Mouse (Mus musculus): ENCODE data around the gene Wdr49.

The Wdr49 gene

DNA sequence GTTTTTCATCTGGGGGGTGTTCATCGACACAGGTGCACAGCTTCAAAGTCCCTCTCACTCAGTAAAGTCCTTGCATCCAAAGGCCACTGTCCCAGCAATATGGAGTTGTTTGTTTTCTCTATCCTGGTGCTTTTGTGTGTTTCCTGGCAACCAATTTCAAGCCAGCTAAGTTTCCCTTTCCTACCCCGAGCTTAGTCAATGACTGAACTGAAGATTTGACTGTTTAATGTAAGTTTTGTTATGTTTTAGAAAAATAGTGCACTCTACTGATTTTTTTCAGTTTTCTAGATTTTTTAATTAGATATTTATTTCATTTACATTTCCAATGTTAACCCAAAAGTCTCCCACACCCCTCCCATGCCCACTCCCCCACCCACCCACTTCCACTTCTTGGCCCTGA lies at the start of gene Wdr49:
TSS of gene Wdr49 (minus strand) at position 101 of the 400 bp plus-strand sequence.
- DNase-seq = no peak

DNA sequence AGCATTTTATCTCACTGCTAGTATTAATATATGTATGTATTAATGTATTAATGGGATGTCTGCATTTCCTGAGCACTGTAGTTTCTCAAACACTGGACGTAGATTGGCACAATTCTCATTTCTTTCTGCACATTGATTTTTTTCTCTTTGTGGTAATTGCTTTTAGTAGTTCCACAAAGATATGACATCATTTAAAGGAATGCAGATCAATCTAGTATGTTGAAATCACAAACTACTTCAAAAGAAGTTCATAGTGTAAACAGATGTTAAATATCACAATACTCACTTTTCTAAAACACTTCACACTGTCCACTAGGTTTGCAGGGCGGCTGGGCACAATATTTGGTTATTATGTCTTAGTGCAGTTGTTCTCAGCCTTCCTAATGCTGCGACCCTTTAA lies 49.1 kb upstream of the Wdr49 start:
- no peak for DNase-seq

DNA sequence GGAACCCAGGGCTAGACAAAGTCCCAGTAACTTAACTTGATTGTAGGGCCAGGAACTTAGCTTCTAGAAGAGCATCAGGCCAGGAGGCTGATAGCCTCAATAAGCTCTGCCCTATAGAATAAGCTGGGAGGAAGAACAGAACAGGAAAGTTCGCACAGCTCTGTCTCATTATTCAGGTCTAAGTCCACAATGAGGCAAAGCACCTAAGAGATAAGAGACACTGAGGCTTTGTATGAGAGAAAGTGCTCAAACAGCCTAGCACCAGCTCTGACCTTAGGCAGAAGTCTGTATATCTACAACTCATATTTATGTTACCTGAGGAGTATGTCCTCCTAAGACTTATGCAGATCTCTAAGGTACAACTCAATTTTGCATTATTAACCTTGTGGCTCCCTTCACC lies 40.6 kb upstream of the Wdr49 start:
- DNase-seq = no peak

DNA sequence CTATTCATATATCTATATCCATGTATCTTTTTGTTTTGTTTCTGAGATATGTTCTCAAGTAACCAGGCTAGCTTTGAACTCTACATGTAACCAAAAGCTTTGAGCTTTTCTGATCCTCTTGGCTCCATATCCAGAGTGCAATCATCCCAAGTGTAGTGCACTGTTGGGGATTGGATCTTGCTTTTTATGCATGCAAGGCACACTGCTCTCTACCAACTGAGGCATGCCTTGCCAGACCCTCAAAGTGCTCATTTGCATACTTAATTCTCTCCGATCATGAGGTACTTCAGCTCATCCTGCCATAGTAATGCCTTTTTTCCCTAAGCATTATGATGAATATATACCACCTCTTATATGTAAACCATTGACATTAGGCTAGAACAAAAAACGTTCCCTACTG lies 39.4 kb upstream of the Wdr49 start:
- DNase-seq = no peak

DNA sequence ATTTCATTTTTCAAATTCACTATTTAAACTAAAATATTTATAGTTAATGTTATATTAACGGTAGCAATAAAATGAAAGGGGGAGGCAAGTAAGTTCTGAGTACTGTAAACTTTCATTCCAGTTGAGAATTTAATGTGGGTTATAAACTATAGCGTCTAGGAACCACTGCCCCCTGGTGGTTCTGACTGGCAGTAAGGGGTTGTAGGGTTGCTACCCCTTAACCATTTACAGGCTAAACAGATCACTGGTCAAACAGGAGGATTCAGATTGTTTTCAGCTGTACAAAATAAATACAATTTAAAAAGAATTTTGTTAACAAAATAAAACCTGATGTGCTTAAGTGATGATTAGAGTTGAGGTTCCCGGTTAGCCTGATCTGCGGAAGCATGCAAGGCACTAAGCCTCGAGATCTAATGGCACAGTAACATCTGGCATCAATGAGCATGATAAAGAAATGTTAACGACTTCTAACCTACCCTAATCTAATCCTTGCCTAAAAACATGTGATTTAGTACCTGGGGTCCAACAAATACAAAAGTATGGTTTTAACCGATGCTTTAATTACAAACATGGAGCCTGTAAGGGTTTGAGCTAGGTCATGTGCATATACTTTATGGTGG lies 35.8 kb upstream of the Wdr49 start:
- peak; percentile 39 for DNase-seq

DNA sequence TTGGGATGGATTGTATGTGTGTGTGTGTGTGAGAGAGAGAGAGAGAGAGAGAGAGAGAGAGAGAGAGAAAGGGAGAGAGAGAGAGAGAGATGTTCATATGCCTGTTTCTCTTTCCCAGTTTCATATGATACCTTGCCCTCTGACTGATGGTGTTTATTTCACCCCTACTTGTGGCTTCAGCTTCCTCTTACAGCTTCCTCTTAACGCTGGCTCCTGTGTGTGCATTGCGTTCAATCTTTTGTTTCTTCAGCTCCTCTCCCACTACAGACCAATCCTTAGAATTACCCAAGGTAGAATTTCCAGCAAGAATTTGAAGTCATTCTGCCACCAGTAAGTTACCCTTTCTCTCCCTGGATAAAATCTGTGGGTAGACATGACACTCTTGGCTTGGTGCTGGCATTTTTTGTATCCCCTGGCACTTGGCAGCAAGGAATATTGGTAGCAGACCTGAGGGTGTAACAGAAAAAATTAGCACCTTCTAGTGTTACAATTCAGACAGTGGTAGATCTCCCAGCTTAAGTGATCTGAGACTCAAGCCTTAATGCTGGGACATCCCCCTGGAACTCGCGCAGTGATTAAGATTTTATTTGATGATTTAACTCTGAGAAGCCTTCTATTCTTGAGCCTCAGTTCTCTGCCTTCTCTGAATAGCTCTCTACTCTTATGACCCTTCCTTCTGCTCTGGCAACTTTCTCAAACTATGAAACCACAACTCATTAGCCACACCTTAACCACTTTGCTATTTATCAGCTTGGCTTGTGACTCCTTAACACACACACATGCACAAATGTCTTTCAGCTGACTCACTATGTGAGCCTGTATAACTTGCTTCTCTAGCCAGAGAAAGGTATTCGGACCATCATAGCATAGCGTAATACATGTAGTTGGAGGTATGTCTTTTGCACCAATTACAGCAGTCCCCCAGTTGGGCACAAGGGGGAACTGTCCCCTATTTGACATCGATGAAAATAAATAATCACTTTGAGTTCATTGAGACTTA lies 17.3 kb upstream of the Wdr49 start:
- DNase-seq = no peak

DNA sequence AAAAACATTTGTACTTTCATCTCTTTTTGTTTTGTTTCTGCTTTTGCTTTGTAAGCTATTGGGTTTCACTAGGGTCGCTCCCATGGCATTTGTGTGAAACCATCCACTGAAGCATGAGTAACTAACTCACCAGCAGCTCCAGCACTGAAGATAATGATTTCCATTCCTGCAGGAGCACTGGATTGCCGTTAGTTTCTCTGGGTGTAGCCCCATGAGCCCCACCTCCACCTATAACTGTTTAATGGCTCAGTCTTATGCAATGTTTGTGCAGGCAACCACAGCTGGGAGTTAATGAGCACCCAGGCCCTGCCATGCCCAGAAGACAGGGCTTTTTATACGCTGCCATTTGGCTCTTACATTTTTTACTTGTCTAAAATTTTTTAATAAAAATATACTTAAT lies 11.0 kb upstream of the Wdr49 start:
- DNase-seq = peak; percentile 4

DNA sequence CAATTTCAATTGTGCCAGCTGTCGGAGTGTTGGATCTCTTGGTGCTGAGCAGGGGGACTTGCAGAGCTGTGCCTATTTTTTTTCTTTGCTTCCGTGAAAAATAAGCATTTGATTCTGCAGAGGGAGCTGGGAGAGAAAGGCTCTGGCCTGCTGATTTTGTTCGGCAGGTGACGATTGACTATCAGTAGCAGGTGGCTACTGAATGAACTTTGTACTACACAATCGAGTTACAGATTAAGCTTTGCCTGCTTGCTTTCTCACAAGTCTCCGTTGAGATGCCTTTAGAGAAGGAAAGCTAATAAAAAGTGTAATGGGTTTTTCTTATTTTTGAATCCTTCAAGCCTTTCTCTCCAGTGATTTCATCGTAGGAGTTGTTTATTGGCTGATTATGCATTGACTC lies 6.8 kb downstream of the Wdr49 start:
- no peak for DNase-seq

DNA sequence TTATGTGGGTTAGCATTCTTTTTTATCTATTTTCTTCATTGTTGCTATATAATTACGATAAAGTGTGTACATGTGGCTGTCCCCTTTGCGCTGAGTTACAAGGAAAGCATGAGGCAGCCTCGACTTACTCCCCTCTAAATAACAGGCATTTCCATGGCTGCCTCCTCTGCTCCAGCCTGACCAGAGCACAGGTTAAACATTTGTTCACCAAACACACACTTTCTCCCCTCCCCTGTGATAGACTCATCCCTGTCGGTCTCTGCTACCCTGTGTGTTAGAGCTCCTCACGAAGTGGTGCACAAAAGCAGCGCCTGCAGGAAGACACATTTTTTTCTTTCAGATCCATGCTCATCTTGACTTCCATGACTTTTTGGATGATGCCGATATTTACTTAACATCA lies 7.3 kb downstream of the Wdr49 start:
- DNase-seq = no peak

DNA sequence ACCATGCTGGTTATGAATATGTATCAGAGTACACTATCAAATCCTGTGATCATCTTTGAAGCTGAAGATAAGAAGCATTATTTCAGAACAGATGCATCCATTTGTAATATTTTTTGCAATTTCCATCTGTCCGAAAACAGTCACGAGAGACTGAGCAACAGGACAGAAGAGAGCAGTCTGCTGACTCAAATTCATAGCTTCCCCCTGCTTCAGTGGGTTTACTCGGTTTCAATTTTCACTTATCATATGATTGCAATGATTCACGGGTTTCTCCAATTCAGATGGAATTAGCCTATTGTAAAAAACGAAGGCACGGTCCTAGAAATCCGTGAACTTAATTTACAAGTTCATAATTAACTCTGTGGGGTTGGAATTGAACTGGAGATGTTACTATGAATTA lies 13.8 kb downstream of the Wdr49 start:
- no peak for DNase-seq

DNA sequence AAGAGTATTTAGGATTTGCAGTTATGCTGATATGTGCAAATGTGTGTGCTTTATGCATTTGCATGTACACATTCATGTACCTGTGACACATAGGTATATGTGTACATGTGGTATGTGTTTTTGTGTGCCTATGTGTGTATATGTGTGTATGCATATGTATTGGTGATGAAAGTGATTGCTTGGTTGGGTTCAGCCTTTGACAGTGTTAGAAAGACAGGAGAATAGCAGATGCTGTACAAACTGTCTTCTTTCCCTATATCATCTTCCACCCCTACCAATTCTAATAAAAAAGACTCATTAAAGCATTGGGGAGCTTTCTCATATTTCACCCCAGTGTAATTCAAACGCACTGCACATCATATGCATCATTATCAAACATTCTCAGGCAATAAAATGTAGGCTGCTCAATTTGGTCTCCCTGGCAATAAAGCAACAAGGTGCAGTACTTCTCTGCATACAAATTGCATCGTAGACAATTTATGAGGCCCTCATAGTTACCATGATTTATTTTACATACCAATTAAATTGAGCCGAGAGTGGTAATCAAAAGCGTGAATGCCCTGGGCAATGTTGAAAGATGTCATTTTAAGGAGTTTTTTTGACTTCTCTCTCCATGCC lies 51.3 kb downstream of the Wdr49 start:
- no peak for DNase-seq

DNA sequence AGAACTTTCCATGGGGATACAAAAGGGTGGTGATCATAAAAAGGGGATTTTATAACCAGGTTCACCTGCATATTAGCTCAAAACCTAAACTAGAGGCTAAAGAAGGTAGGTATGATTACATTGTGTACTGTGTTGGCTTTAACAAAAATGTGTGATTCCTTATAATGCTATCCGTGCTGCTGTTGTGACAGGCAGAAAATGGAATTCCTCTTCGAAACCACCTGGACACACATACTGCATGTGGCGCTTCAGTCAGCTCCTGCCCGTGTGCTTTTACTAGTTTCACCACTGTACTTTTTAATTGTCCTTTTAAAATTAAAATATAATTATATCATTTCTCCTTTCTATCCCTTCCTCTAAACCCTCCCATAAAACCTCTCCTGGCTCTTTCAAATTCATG lies 86.0 kb downstream of the Wdr49 start:
- DNase-seq = no peak

DNA sequence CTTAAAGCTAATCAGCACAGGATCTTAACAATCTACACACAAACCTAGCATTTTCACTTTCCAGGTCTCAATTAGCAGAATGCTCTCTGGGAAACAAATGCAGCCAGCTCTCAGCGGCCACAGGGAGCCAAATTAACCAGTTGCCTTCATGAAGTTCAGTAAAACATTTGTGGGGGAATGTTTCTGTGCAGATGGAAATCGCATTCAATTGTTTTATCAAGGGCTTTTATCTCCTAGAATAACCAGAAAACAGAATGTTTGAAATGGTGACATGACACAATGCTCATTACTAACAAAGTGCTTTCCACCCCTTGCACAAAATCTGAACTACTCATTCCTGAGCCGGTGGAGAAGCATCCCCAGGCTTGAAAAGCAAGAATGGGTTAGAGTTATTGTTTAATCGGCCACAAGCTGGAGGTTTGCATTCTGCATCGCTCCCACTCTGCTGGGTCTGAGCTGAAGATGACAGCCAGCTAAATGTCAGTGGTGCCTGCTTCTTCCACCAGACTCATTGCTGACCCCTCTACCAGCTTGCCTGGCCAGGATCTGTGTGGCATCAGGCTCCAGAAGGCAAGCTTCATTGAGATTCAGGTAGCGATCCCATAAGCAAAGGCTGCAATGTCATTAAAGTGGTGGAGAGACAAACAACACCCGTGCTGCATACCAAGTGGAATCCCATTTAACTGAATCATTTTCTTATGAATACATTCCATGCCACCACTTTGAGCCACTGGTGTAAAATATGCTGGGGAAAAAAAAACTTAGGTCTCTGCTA lies 86.6 kb downstream of the Wdr49 start:
- no peak for DNase-seq

DNA sequence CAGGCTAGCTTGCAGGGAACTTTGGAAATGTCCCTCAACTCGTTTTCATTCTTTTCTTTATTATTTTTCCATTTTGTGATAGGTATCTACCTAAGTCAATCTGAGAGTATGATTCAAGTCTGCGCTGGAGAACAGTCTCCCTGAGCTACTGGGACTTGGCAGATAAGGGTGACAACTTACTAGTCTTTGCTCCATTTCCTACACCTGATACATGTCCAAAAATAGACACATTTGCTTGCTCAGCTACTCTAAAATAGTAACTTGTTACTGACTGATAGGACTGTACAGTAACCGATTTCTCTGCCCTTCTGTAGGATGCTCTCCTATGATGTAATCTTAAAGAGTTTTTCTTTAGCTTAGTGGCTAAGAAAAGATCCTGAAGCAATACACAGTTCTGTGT lies 87.5 kb downstream of the Wdr49 start:
- no peak for DNase-seq

DNA sequence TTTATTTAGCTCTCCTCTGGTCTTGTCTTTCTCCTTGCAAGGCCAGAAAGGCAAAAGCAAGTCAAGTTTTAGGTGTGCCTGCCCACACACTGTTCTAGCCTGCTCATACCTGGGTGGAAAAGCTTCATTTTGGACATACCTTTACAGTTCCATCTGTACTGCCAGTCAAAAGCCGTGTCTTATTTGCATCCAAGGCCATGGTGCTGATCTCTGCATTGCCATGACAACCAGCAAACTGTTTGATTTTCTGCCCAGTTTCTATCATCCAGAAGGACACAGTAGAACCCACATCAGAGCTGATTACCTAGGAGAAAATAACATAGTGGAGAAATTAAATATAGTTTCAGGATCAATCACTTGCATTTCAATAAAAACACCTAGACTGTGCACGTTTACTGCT lies 100.2 kb downstream of the Wdr49 start:
- no peak for DNase-seq

DNA sequence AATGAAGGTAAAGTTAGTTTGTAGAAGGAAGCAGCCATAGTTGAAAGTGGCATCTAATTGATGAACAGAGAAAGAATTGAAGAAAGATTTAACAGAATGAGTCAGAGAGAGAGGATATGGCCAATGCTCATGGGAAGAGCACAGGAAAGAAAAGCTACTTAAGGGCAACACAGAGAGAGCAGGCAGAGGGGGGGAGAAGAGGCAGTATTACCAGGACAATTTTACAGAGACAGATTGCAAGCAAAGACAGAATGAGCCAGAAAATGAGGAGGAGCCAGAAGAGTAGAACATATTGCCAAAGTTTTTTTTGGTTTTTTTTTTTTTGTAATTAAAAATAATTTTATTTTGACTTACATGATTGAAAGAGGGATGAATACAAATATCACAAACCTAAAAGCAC lies 128.0 kb downstream of the Wdr49 start:
- DNase-seq = no peak

DNA sequence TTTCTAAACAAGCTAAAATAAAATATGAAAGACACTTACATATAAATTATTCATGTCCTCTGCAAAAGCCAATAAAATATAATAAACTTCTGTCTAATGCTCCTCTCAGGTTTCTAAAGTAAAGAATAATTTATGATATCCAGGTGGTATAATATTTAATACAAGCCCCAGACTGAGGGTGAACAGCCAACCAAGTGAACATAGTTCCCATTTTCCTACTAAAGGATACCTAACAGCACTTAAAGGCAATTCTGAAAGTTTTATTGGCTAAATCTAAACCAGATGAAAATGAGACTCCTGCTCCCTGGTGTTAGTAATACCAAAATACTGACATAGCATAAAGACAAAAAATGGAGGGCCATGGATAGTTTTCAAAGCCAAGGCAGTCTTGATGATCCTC lies 144.8 kb downstream of the Wdr49 start:
- no peak for DNase-seq

DNA sequence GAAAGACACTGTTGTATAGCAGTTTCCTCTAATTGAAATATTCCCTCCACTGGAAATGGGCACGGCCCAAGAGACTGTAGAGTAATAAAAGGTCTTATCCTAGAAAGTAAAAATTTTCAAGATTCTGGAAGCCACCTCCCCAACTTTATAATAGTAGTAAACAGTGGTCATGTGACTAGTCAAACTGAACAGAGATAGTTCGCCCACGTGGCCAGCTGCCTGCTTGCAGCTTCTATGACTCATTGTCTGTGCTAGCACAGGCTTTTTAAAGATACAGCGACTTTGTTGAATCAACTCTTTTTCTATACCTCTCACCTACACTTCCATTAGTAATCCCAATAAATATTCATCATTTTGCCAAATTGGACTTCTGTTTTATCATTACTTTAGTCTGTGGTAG lies 161.0 kb downstream of the Wdr49 start:
- DNase-seq = no peak

DNA sequence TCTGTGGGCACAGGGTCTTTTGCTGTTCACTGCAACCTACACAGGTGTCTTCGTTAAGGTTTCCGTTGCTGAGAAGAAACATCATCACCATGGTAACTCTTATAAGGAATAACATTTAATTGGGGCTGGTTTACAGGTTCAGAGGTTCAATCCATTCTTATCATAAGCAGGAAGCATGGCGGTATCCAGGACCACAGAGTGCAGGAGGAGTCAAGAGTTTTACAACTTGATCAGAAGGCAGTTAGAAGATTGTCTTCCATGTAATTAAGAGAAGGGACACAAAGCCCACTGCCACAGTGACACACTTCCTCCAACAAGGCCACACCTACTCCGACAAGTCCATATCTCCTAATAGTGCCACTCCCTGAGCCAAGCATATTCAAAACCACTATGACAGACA lies 173.1 kb downstream of the Wdr49 start:
- DNase-seq = no peak

DNA sequence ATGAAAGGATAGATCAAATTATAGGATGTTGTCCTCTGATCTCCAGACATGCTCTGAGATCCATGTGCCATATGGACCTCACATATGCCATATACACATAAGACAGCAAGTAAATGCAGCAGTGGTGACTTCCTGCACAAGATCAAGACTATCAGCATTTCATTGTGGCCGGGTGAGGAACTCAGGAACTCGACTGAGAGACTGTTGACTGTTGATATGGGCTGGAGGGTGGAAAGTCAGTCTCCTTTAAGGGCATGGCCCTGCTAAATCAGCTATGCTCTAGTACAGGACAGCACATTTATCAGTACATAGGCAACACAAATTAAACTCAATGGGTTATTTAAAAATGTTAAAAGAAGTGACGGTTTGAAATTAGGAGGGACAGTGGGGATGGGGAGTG lies 173.7 kb downstream of the Wdr49 start:
- no peak for DNase-seq

DNA sequence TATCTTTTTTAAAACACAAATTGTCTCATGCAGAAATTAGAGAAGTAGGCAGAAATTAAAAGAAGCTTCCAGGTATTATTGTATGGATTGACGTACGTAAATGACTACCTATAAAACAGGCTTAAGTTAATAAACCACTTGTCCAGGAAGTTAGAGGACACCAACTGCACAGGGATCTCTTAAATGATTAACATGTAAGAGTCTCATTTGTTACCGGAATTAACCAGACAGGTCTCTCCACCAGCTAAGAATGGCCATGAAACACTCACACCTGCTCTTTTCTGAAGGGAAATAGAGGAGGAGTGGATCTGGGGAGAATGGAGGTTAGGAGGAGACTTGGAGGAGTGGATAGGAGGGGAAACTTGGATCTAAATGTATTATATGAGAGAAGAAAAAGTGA lies 176.4 kb downstream of the Wdr49 start:
- no peak for DNase-seq

DNA sequence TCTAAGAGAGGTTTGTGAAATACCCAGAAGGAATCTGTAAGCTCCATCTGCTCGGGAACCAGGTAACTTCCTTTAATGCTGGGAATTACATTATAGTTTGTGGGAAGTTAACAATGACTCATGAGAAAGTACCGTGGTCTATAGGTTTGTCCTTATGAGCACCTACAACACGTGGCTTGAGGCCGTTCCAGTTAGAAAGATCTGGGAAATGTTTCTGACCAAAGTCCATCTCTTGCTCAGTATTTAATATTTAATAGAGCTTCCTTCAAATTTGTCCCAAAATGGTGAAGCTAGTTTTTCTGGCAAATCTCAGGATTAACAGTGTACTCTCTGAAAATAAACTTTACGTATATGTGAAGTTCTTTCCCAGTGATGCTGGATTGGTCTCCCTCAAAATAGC lies 177.3 kb downstream of the Wdr49 start:
- no peak for DNase-seq

DNA sequence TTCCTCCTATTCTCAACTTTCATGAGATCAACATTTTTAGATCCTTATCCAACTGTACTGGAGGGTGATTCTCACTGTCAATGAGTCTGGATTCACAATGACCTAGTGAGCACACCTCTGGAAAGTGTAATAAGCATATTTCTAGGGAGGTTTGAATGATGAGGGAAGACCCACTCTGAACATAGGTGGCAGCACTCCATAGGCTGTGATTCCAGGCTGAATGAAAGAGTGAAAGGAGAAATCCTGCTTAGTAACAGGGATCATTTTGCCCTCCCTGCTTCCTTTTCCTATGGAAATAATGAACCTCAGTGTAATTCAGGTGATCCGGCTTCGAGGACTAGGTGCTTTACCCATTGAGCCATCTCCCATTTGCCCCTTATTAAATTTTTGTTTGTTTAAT lies 180.9 kb downstream of the Wdr49 start:
- no peak for DNase-seq

Measured in kidney, postnatal 14 days (tissue).